Mouse (Mus musculus): ENCODE data around the gene Gas2l1. TPM values are rescaled to one million over a fixed set of nuclear protein-coding genes. Genes with fewer than 3 reads are reported as not detected.
A peak's percentile ranks its signal among the peaks of the same experiment; 100 is the strongest.

Gas2l1 gene
- polyA plus RNA-seq, 1 experiment from 2014 or later: 22.9 TPM

GRCm38 (mm10) chr11:5061413-5062139 is 3.6 kb downstream of the Gas2l1 start:
- ATAC-seq (ENCODE audit: insufficient number of reproducible peaks, insufficient read depth, low FRiP score, low read depth): peak; percentile 62
- Histone ChIP-seq H3K4me1 (ENCODE audit: control insufficient read depth, insufficient read depth, low read length) (peaks cover 47% of the 10 kb centered on the region), H3K4me3 (ENCODE audit: low read depth, low read length) (peak overlapping the region; percentile 33), H3K9me3 (ENCODE audit: control insufficient read depth, low read depth, low read length) (no peaks in the 10 kb centered on the region), H3K4me2 (replicated peaks; ENCODE audit: low read depth, low read length) (peak overlapping the region; percentile 92), H3K27ac (ENCODE audit: low read length) (no peak overlapping the region), H3K9ac (replicated peaks; ENCODE audit: low read depth, low read length) (no peak overlapping the region), H3K27me3 (ENCODE audit: control insufficient read depth, insufficient read depth, low read length) (peaks cover 44% of the 10 kb centered on the region), H3K36me3 (ENCODE audit: control insufficient read depth, insufficient read depth, low read length) (no peaks in the 10 kb centered on the region)
- 4% methylated on average over 55 of the region's 62 CpGs for WGBS

GRCm38 (mm10) chr11:5060756-5061412 is 4.2 kb downstream of the Gas2l1 start:
- Histone ChIP-seq H3K27me3 (ENCODE audit: control insufficient read depth, insufficient read depth, low read length) (peaks cover 46% of the 10 kb centered on the region), H3K36me3 (ENCODE audit: control insufficient read depth, insufficient read depth, low read length) (no peaks in the 10 kb centered on the region), H3K9ac (replicated peaks; ENCODE audit: low read depth, low read length) (no peak overlapping the region), H3K4me2 (replicated peaks; ENCODE audit: low read depth, low read length) (peak overlapping the region; percentile 92), H3K9me3 (ENCODE audit: control insufficient read depth, low read depth, low read length) (no peaks in the 10 kb centered on the region), H3K4me3 (ENCODE audit: low read depth, low read length) (peak overlapping the region; percentile 33; the same call in 1 of the 2 replicates), H3K27ac (ENCODE audit: low read length) (no peak overlapping the region), H3K4me1 (ENCODE audit: control insufficient read depth, insufficient read depth, low read length) (peaks cover 47% of the 10 kb centered on the region)
- WGBS: 61% methylated on average over 28 of the region's 28 CpGs
- ATAC-seq (ENCODE audit: insufficient number of reproducible peaks, insufficient read depth, low FRiP score, low read depth): no peak

- Histone ChIP-seq H3K4me3 (ENCODE audit: low read depth, low read length) (no peak overlapping the region), H3K27me3 (ENCODE audit: control insufficient read depth, insufficient read depth, low read length) (peaks cover 49% of the 10 kb centered on the region), H3K4me2 (replicated peaks; ENCODE audit: low read depth, low read length) (no peak overlapping the region), H3K4me1 (ENCODE audit: control insufficient read depth, insufficient read depth, low read length) (peaks cover 46% of the 10 kb centered on the region), H3K27ac (ENCODE audit: low read length) (no peak overlapping the region), H3K36me3 (ENCODE audit: control insufficient read depth, insufficient read depth, low read length) (no peaks in the 10 kb centered on the region), H3K9me3 (ENCODE audit: control insufficient read depth, low read depth, low read length) (no peaks in the 10 kb centered on the region), H3K9ac (replicated peaks; ENCODE audit: low read depth, low read length) (no peak overlapping the region)
- 15% methylated on average over 27 of the region's 27 CpGs for WGBS
- ATAC-seq (ENCODE audit: insufficient number of reproducible peaks, insufficient read depth, low FRiP score, low read depth): no peak
Measured at GRCm38 (mm10) chr11:5059704-5060156, 5.4 kb downstream of the Gas2l1 start.

- H3K4me3 ChIP-seq (ENCODE audit: low read depth, low read length): no peak overlapping the region
- WGBS: 34% methylated on average over 14 of the region's 14 CpGs
- H3K4me2 ChIP-seq (replicated peaks; ENCODE audit: low read depth, low read length): no peak overlapping the region
- H3K9ac ChIP-seq (replicated peaks; ENCODE audit: low read depth, low read length): no peak overlapping the region
- peaks cover 49% of the 10 kb centered on the region for H3K27me3 ChIP-seq (ENCODE audit: control insufficient read depth, insufficient read depth, low read length)
- H3K4me1 ChIP-seq (ENCODE audit: control insufficient read depth, insufficient read depth, low read length): peaks cover 41% of the 10 kb centered on the region
- H3K27ac ChIP-seq (ENCODE audit: low read length): no peak overlapping the region
- H3K36me3 ChIP-seq (ENCODE audit: control insufficient read depth, insufficient read depth, low read length): no peaks in the 10 kb centered on the region
- no peak for ATAC-seq (ENCODE audit: insufficient number of reproducible peaks, insufficient read depth, low FRiP score, low read depth)
- H3K9me3 ChIP-seq (ENCODE audit: control insufficient read depth, low read depth, low read length): no peaks in the 10 kb centered on the region
Measured at GRCm38 (mm10) chr11:5059230-5059629, 5.9 kb downstream of the Gas2l1 start.

- no peak overlapping the region for H3K27ac ChIP-seq (ENCODE audit: low read length)
- H3K4me3 ChIP-seq (ENCODE audit: low read depth, low read length): no peak overlapping the region
- H3K9ac ChIP-seq (replicated peaks; ENCODE audit: low read depth, low read length): no peak overlapping the region
- no peaks in the 10 kb centered on the region for H3K36me3 ChIP-seq (ENCODE audit: control insufficient read depth, insufficient read depth, low read length)
- peaks cover 49% of the 10 kb centered on the region for H3K27me3 ChIP-seq (ENCODE audit: control insufficient read depth, insufficient read depth, low read length)
- H3K4me1 ChIP-seq (ENCODE audit: control insufficient read depth, insufficient read depth, low read length): peaks cover 37% of the 10 kb centered on the region
- H3K4me2 ChIP-seq (replicated peaks; ENCODE audit: low read depth, low read length): no peak overlapping the region
- ATAC-seq (ENCODE audit: insufficient number of reproducible peaks, insufficient read depth, low FRiP score, low read depth): no peak
- H3K9me3 ChIP-seq (ENCODE audit: control insufficient read depth, low read depth, low read length): no peaks in the 10 kb centered on the region
- WGBS: 33% methylated on average over 9 of the region's 9 CpGs
Measured at GRCm38 (mm10) chr11:5058783-5059182, 6.3 kb downstream of the Gas2l1 start.

GRCm38 (mm10) chr11:5057856-5058641 is 7.1 kb downstream of the Gas2l1 start, which contains the start of gene Rasl10a:
Gene Rasl10a (plus strand): TSS chr11:5058128.
- WGBS: 2% methylated on average over 77 of the region's 77 CpGs
- H3K27ac ChIP-seq (ENCODE audit: low read length): no peak within 1 kb of the TSS
- peaks cover 49% of the 10 kb centered on the region for H3K27me3 ChIP-seq (ENCODE audit: control insufficient read depth, insufficient read depth, low read length)
- H3K4me1 ChIP-seq (ENCODE audit: control insufficient read depth, insufficient read depth, low read length): peaks cover 33% of the 10 kb centered on the region
- peak within 1 kb of the TSS; percentile 38; the same call in 1 of the 2 replicates for H3K9ac ChIP-seq (replicated peaks; ENCODE audit: low read depth, low read length)
- H3K4me3 ChIP-seq (ENCODE audit: low read depth, low read length): peak within 1 kb of the TSS; percentile 33
- H3K9me3 ChIP-seq (ENCODE audit: control insufficient read depth, low read depth, low read length): no peaks in the 10 kb centered on the region
- ATAC-seq (ENCODE audit: insufficient number of reproducible peaks, insufficient read depth, low FRiP score, low read depth): no peak
- H3K36me3 ChIP-seq (ENCODE audit: control insufficient read depth, insufficient read depth, low read length): no peaks in the 10 kb centered on the region
- peak within 1 kb of the TSS; percentile 68 for H3K4me2 ChIP-seq (replicated peaks; ENCODE audit: low read depth, low read length)

GRCm38 (mm10) chr11:5057541-5057855 is 7.6 kb downstream of the Gas2l1 start:
- peaks cover 49% of the 10 kb centered on the region for H3K27me3 ChIP-seq (ENCODE audit: control insufficient read depth, insufficient read depth, low read length)
- H3K4me3 ChIP-seq (ENCODE audit: low read depth, low read length): peak overlapping the region; percentile 33
- H3K9me3 ChIP-seq (ENCODE audit: control insufficient read depth, low read depth, low read length): no peaks in the 10 kb centered on the region
- peak overlapping the region; percentile 68 for H3K4me2 ChIP-seq (replicated peaks; ENCODE audit: low read depth, low read length)
- H3K9ac ChIP-seq (replicated peaks; ENCODE audit: low read depth, low read length): peak overlapping the region; percentile 38; the same call in 1 of the 2 replicates
- no peak for ATAC-seq (ENCODE audit: insufficient number of reproducible peaks, insufficient read depth, low FRiP score, low read depth)
- WGBS: 27% methylated on average over 8 of the region's 8 CpGs
- peaks cover 28% of the 10 kb centered on the region for H3K4me1 ChIP-seq (ENCODE audit: control insufficient read depth, insufficient read depth, low read length)
- no peak overlapping the region for H3K27ac ChIP-seq (ENCODE audit: low read length)
- H3K36me3 ChIP-seq (ENCODE audit: control insufficient read depth, insufficient read depth, low read length): no peaks in the 10 kb centered on the region

GRCm38 (mm10) chr11:5057064-5057463 is 8.1 kb downstream of the Gas2l1 start:
- no peak for ATAC-seq (ENCODE audit: insufficient number of reproducible peaks, insufficient read depth, low FRiP score, low read depth)
- H3K27ac ChIP-seq (ENCODE audit: low read length): no peak overlapping the region
- WGBS: 58% methylated on average over 8 of the region's 8 CpGs
- H3K36me3 ChIP-seq (ENCODE audit: control insufficient read depth, insufficient read depth, low read length): no peaks in the 10 kb centered on the region
- H3K9ac ChIP-seq (replicated peaks; ENCODE audit: low read depth, low read length): no peak overlapping the region
- no peak overlapping the region for H3K4me2 ChIP-seq (replicated peaks; ENCODE audit: low read depth, low read length)
- peaks cover 23% of the 10 kb centered on the region for H3K4me1 ChIP-seq (ENCODE audit: control insufficient read depth, insufficient read depth, low read length)
- H3K4me3 ChIP-seq (ENCODE audit: low read depth, low read length): no peak overlapping the region
- H3K9me3 ChIP-seq (ENCODE audit: control insufficient read depth, low read depth, low read length): no peaks in the 10 kb centered on the region
- peaks cover 46% of the 10 kb centered on the region for H3K27me3 ChIP-seq (ENCODE audit: control insufficient read depth, insufficient read depth, low read length)
